Mouse (Mus musculus) olfactory bulb, adult 2 months (tissue): ENCODE data around the gene Ranbp10. TPM values are rescaled to one million over a fixed set of nuclear protein-coding genes. Genes with fewer than 3 reads are reported as not detected.

Source experiments
- H3K27ac ChIP-seq: fragments of 200-500 bp; 2 replicates; pipeline ENCODE4 v1.5.1; 2012; ENCODE audit warnings: low read depth, low read length; ENCODE audit not compliant: insufficient read depth
- H3K4me1 ChIP-seq: fragments of 200-500 bp; 2 replicates; pipeline ENCODE4 v1.6.1; 2012; ENCODE audit warnings: low read length; ENCODE audit not compliant: control insufficient read depth, insufficient read depth
- H3K4me3 ChIP-seq: fragments of 200-500 bp; 2 replicates; pipeline ENCODE4 v1.5.1; 2012; ENCODE audit warnings: mild to moderate bottlenecking, low read depth, low read length, moderate library complexity; ENCODE audit not compliant: insufficient read depth
- CTCF ChIP-seq: fragments of 200-500 bp; IDR thresholded peaks from 2 replicates; pipeline ENCODE4 v1.5.1; 2012; ENCODE audit warnings: low read depth, mild to moderate bottlenecking, low read length, moderate library complexity; ENCODE audit not compliant: insufficient read depth
- POLR2A ChIP-seq: fragments of 200-500 bp; IDR thresholded peaks from 2 replicates; pipeline ENCODE4 v1.6.1; 2012; ENCODE audit warnings: mild to moderate bottlenecking, low read depth, low read length, moderate library complexity; ENCODE audit not compliant: insufficient read depth
- WGBS: fragments of 180-500 bp; shearing (Covaris S2); methylation state at CpG from one replicate; pipeline ENCODE4 v1.1.7; 2018; 5-methylcytosine and 5-hydroxymethylcytosine counted together
- polyA plus RNA-seq: library from polyadenylated mRNA; stranded (reverse); fragments of >200 nt; gene quantifications from 2 replicates; pipeline ENCODE4 v1.2.4, GENCODE M21; 2012; ENCODE audit warnings: low replicate concordance; ENCODE audit not compliant: missing spikeins, insufficient read depth, insufficient read length

The Ranbp10 gene
- not detected in 2 replicates for polyA plus RNA-seq

DNA sequence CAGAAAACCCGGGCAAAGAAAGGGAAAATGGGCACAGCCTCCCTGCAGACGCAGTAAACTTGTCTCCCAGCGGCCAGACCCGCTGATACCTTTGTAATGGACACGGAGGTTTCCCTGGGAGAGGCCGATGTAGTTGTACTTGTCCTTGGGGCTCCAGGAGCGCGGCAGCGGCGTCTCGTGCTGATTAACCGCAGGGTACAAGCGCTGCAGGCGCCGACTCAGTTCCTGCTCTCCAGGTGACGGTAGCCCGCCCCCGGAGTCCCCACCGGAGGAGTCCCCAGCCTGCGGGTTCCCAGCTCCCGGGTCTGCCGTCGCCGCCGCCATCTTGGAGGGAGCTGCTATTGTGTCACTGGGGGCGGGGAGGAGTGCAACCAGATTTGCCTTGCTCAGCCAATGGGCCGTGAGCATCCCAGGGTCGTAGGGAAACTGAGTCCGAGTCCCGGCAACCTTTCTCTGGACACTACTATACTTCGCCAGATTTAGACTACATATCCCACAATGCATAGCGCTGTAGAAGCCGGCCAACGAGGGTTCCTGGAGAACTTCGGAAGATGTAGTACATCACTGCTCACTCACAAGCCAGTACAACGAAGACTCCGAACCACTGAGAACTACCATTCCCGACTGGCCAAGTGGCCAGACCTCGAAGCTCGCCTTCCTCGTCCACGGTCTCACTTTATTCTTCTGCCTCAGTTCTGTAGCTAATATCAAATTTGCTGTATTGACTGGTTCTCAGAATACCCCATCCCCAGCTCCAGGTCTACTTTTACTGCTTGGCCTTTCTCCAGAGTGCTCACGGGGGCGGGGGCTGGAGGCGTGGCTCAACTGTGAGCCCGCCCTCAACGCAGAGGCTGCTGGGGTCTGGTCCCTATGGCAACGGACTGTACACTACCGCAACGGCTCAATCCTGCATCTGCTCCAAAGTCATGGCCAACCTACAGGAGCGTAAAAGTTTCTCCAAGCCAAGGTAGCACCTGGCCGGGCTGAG lies at the start of gene Ranbp10, which contains the start of gene Tsnaxip1:
TSS of gene Ranbp10 (minus strand) at position 490 of the 988 bp plus-strand sequence.
TSS of gene Tsnaxip1 (plus strand) at position 871 of the 988 bp plus-strand sequence.
- peak within 1 kb of the TSS; percentile 84 for H3K4me3 ChIP-seq
- WGBS: under 1% methylated on average over 52 of the region's 52 CpGs
- TF ChIP-seq CTCF (no peak), POLR2A (peak; percentile 47; the same call in 1 of the 2 replicates)
- peaks cover 5% of the 10 kb centered on the region; the same call in 1 of the 2 replicates for H3K4me1 ChIP-seq
- peak within 1 kb of the TSS; percentile 73; the same call in 1 of the 2 replicates for H3K27ac ChIP-seq

- 44% methylated on average over 6 of the region's 6 CpGs for WGBS
- peak overlapping the region; percentile 83 for H3K27ac ChIP-seq
Observed at GRCm38 (mm10) chr8:105874301-105874700, 47.2 kb upstream of the Ranbp10 start.

GRCm38 (mm10) chr8:105866364-105867029 lies 39.3 kb upstream of the Ranbp10 start:
- no peak overlapping the region for H3K27ac ChIP-seq
- no peaks in the 10 kb centered on the region for H3K4me1 ChIP-seq
- TF ChIP-seq POLR2A (no peak), CTCF (no peak)
- 90% methylated on average over 6 of the region's 6 CpGs for WGBS
- no peak overlapping the region for H3K4me3 ChIP-seq

More at GRCm38 (mm10) chr8:105874301-105874700, 47.2 kb upstream of the Ranbp10 start:
- Histone ChIP-seq H3K4me3 (no peak overlapping the region), H3K4me1 (0 out of 2 replicates have a peak, but pooled peaks cover 4% of the 10 kb centered on the region)
- TF ChIP-seq POLR2A (no peak), CTCF (no peak)

DNA sequence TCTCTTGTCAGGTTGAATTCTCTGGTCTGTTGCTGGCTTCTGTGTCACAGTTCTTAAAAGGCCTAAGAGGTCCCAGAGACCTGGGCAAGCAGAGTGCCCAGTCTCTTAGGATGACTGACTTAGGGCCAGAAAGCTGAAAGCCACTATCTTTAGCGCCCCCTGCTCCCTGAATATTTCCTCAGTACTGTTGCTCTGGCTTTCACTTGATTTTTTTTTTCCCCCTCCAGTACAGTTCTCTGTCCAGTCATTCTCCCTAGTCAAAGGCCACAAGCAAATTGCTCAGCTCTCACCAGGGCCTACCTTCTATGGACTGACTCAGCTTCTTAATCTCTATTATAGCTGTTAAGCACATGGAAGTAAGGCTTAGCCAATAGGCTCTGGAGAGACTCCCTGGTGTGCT lies 34.8 kb upstream of the Ranbp10 start:
- Histone ChIP-seq H3K27ac (no peak overlapping the region), H3K4me1 (peaks cover 3% of the 10 kb centered on the region; the same call in 1 of the 2 replicates), H3K4me3 (no peak overlapping the region)
- 6% methylated on average over 1 of the region's 1 CpGs for WGBS
- TF ChIP-seq POLR2A: no peak
- TF ChIP-seq CTCF: no peak

GRCm38 (mm10) chr8:105860143-105860981 lies 33.2 kb upstream of the Ranbp10 start, which contains the start of gene Nutf2:
Gene Nutf2 (plus strand): TSS chr8:105860580.
- Histone ChIP-seq H3K27ac (peak within 1 kb of the TSS; percentile 56), H3K4me3 (peak within 1 kb of the TSS; percentile 83), H3K4me1 (peaks cover 7% of the 10 kb centered on the region)
- WGBS: under 1% methylated on average over 59 of the region's 59 CpGs
- TF ChIP-seq POLR2A: peak; percentile 56; the same call in 1 of the 2 replicates
- no peak for TF ChIP-seq CTCF

DNA sequence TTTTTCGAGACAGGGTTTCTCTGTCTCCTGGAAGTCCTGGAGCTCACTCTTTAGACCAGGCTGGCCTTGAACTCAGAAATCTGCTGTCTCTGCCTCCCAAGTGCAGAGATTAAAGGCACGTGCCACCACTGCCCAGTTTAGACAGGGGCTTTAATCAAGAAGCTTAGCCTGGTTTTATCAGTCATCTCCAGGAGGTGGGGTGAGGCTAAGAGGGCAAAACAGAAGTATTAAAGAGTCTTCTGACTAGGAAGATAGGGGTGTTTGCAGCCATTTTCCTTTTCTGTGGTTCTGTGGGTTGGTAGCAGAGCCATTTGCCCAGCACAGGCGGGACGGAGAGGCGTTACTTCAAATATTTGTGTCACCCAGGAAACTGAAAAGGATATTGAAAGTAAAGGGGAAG lies 32.2 kb upstream of the Ranbp10 start:
- Histone ChIP-seq H3K27ac (no peak overlapping the region), H3K4me3 (no peak overlapping the region), H3K4me1 (peaks cover 8% of the 10 kb centered on the region)
- TF ChIP-seq CTCF: no peak
- TF ChIP-seq POLR2A: no peak
- WGBS: 72% methylated on average over 5 of the region's 5 CpGs

- Histone ChIP-seq H3K4me1 (peaks cover 9% of the 10 kb centered on the region), H3K4me3 (no peak overlapping the region), H3K27ac (no peak overlapping the region)
- no peak for TF ChIP-seq POLR2A
- no peak for TF ChIP-seq CTCF
- 84% methylated on average over 5 of the region's 5 CpGs for WGBS
Observed at GRCm38 (mm10) chr8:105858495-105858894, 31.3 kb upstream of the Ranbp10 start.
